Mouse (Mus musculus): Measurements from ENCODE around the gene Scamp3. TPM values are rescaled to one million over a fixed set of nuclear protein-coding genes. Genes with fewer than 3 reads are reported as not detected.

Scamp3 gene
- polyA plus RNA-seq, 1 experiment: 139 TPM

DNA sequence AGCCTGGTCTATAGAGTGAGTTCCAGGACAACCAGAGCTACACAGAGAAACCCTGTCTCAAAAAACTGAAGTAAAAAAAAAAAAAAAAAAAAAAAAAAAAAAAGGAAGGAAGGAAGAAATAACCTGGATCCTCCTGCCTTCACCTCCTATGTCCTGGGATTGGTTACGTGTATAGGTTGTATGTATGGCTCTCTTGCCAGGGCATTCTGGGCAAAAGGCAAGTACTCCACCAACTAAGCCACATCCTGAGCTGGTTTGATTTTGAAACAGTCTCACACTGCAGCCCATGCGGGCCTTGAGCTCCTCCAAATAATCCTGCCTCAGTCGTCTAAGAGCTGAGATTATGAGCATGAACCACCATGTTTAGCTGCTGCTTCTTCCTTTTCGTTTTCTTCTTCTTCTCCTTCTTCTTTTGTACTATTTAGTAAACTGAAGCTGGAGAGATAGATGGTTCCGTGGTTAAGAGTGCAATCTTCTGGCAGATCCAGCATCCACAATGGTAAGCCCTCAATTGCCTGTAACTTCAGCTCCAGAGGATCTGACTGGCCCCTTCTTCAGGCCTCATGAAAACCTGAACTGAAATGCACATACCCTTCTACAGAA lies 13.5 kb upstream of the Scamp3 start:
- peaks cover 24% of the 10 kb centered on the region for H3K36me3 ChIP-seq (ENCODE audit: control insufficient read depth, insufficient read depth)
- H3ac ChIP-seq (ENCODE audit: control insufficient read depth, insufficient read length, low read depth): no peak overlapping the region
- peaks cover 37% of the 10 kb centered on the region for H3K79me2 ChIP-seq (ENCODE audit: control insufficient read depth, insufficient read depth)
- no peak for TF ChIP-seq MAX (IDR thresholded peaks at IDR 0.05)
- TF ChIP-seq CTCF (IDR thresholded peaks at IDR 0.05; ENCODE audit: control insufficient read depth, insufficient read depth, insufficient read length): no peak
- TF ChIP-seq CEBPB (IDR thresholded peaks at IDR 0.05; ENCODE audit: low read depth): no peak
- no peak for TF ChIP-seq USF1 (IDR thresholded peaks at IDR 0.05; ENCODE audit: low read depth)
- TF ChIP-seq MYOD1 (IDR thresholded peaks at IDR 0.05; ENCODE audit: control insufficient read depth, insufficient read length, low read depth): no peak
- H3K4me3 ChIP-seq (ENCODE audit: insufficient read depth, poor library complexity, severe bottlenecking): peak overlapping the region; percentile 60
- H3K79me3 ChIP-seq (ENCODE audit: low read depth): peaks cover 20% of the 10 kb centered on the region
- no peaks in the 10 kb centered on the region for H3K27me3 ChIP-seq (ENCODE audit: control insufficient read depth, insufficient read depth, insufficient read length)

- Histone ChIP-seq H3K36me3 (ENCODE audit: control insufficient read depth, insufficient read depth) (peaks cover 33% of the 10 kb centered on the region), H3K79me2 (ENCODE audit: control insufficient read depth, insufficient read depth) (peaks cover 37% of the 10 kb centered on the region), H3K79me3 (ENCODE audit: low read depth) (peaks cover 20% of the 10 kb centered on the region), H3K4me3 (ENCODE audit: insufficient read depth, poor library complexity, severe bottlenecking) (peak within 1 kb of the TSS; percentile 60), H3ac (ENCODE audit: control insufficient read depth, insufficient read length, low read depth) (peak within 1 kb of the TSS; percentile 89), H3K27me3 (ENCODE audit: control insufficient read depth, insufficient read depth, insufficient read length) (no peaks in the 10 kb centered on the region)
- TF ChIP-seq MYOD1 (IDR thresholded peaks at IDR 0.05; ENCODE audit: control insufficient read depth, insufficient read length, low read depth) (no peak), CEBPB (IDR thresholded peaks at IDR 0.05; ENCODE audit: low read depth) (no peak), USF1 (IDR thresholded peaks at IDR 0.05; ENCODE audit: low read depth) (peak; percentile 45)
Observed at GRCm38 (mm10) chr3:89164506-89165267, 12.6 kb upstream of the Scamp3 start, which contains the start of gene Clk2. Gene Clk2 (plus strand): TSS chr3:89164795.

GRCm38 (mm10) chr3:89165268-89165870 lies 11.9 kb upstream of the Scamp3 start:
- Histone ChIP-seq H3K36me3 (ENCODE audit: control insufficient read depth, insufficient read depth) (peaks cover 40% of the 10 kb centered on the region), H3K79me2 (ENCODE audit: control insufficient read depth, insufficient read depth) (peaks cover 37% of the 10 kb centered on the region), H3K79me3 (ENCODE audit: low read depth) (peaks cover 20% of the 10 kb centered on the region), H3K27me3 (ENCODE audit: control insufficient read depth, insufficient read depth, insufficient read length) (no peaks in the 10 kb centered on the region), H3ac (ENCODE audit: control insufficient read depth, insufficient read length, low read depth) (peak overlapping the region; percentile 89), H3K4me3 (ENCODE audit: insufficient read depth, poor library complexity, severe bottlenecking) (peak overlapping the region; percentile 60)
- TF ChIP-seq USF1 (IDR thresholded peaks at IDR 0.05; ENCODE audit: low read depth) (no peak), MYOG (IDR thresholded peaks at IDR 0.05; ENCODE audit: control insufficient read depth, extremely low read depth, insufficient read length) (no peak), FOSL1 (IDR thresholded peaks at IDR 0.05; ENCODE audit: insufficient read depth, low read length, poor library complexity, severe bottlenecking) (no peak), CEBPB (IDR thresholded peaks at IDR 0.05; ENCODE audit: low read depth) (no peak), CTCF (IDR thresholded peaks at IDR 0.05; ENCODE audit: control insufficient read depth, insufficient read depth, insufficient read length) (no peak), MYOD1 (IDR thresholded peaks at IDR 0.05; ENCODE audit: control insufficient read depth, insufficient read length, low read depth) (no peak), MAX (IDR thresholded peaks at IDR 0.05) (no peak)

- Histone ChIP-seq H3K36me3 (ENCODE audit: control insufficient read depth, insufficient read depth) (peaks cover 55% of the 10 kb centered on the region), H3K27me3 (ENCODE audit: control insufficient read depth, insufficient read depth, insufficient read length) (no peaks in the 10 kb centered on the region), H3K79me3 (ENCODE audit: low read depth) (peaks cover 20% of the 10 kb centered on the region), H3ac (ENCODE audit: control insufficient read depth, insufficient read length, low read depth) (no peak overlapping the region), H3K4me3 (ENCODE audit: insufficient read depth, poor library complexity, severe bottlenecking) (no peak overlapping the region), H3K79me2 (ENCODE audit: control insufficient read depth, insufficient read depth) (peaks cover 37% of the 10 kb centered on the region)
- no peak for TF ChIP-seq MYOG (IDR thresholded peaks at IDR 0.05; ENCODE audit: control insufficient read depth, extremely low read depth, insufficient read length)
Observed at GRCm38 (mm10) chr3:89166945-89167344, 10.3 kb upstream of the Scamp3 start.

GRCm38 (mm10) chr3:89174844-89175243 lies 2.4 kb upstream of the Scamp3 start:
- Histone ChIP-seq H3K27me3 (ENCODE audit: control insufficient read depth, insufficient read depth, insufficient read length) (no peaks in the 10 kb centered on the region), H3K79me3 (ENCODE audit: low read depth) (peaks cover 13% of the 10 kb centered on the region), H3K79me2 (ENCODE audit: control insufficient read depth, insufficient read depth) (peaks cover 22% of the 10 kb centered on the region), H3K36me3 (ENCODE audit: control insufficient read depth, insufficient read depth) (peaks cover 79% of the 10 kb centered on the region), H3K4me3 (ENCODE audit: insufficient read depth, poor library complexity, severe bottlenecking) (no peak overlapping the region), H3ac (ENCODE audit: control insufficient read depth, insufficient read length, low read depth) (no peak overlapping the region)
- no peak for TF ChIP-seq MYOD1 (IDR thresholded peaks at IDR 0.05; ENCODE audit: control insufficient read depth, insufficient read length, low read depth)
- TF ChIP-seq USF1 (IDR thresholded peaks at IDR 0.05; ENCODE audit: low read depth): no peak
- no peak for TF ChIP-seq CTCF (IDR thresholded peaks at IDR 0.05; ENCODE audit: control insufficient read depth, insufficient read depth, insufficient read length)

DNA sequence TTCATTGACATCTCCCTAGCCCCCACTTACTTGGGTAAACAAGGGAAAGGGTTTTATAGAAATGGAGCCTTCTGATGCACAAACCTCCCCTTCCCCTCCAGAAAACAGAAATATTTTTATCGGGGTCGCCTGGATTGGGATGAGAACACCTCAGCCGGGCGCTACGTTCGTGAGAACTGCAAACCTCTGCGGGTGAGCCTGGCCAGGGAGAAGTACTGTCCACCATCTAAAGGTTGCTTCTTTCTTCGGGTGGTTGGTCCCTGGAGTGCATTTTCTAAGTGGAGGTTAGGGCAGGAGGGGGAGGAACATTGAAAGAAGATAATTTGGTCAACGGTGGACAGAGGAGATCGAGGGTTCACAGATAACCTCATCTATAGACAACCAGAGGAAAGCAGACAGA lies 1.7 kb upstream of the Scamp3 start:
- Histone ChIP-seq H3K4me3 (ENCODE audit: insufficient read depth, poor library complexity, severe bottlenecking) (no peak overlapping the region), H3ac (ENCODE audit: control insufficient read depth, insufficient read length, low read depth) (no peak overlapping the region), H3K27me3 (ENCODE audit: control insufficient read depth, insufficient read depth, insufficient read length) (no peaks in the 10 kb centered on the region), H3K79me2 (ENCODE audit: control insufficient read depth, insufficient read depth) (peaks cover 22% of the 10 kb centered on the region), H3K79me3 (ENCODE audit: low read depth) (peaks cover 13% of the 10 kb centered on the region), H3K36me3 (ENCODE audit: control insufficient read depth, insufficient read depth) (peaks cover 79% of the 10 kb centered on the region)
- TF ChIP-seq CEBPB (IDR thresholded peaks at IDR 0.05; ENCODE audit: low read depth): no peak
- TF ChIP-seq USF1 (IDR thresholded peaks at IDR 0.05; ENCODE audit: low read depth): no peak
